12 mouse cellular contexts compared by ENCODE assay signal in the genomic region with DNA sequence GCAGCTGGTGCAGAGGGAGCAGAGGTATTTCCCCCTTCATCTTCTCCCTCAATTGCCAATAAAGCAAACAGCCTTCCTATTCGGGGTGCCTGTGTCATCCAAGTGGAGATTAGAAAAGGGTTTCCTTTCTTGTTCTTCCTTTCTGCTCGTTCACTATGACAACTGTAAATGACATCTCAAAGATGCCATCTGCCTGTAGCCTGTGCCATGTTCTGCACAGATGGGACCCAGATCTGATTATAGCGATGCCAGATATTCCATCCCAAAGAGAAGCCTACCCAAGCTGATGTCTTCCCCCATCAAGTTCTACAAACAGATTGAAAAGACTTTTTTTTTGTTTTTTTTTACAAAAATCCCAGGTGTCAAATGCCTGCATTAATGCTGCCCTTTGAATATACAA. TPM values are rescaled to one million over a fixed set of nuclear protein-coding genes. Genes with fewer than 3 reads are reported as not detected.
DNase-seq lines count a peak whose midpoint lies in the region; ATAC-seq lines count a peak whose summit lies in the region.
"Had no signal": no experiment of that assay in that cellular context is flagged by ENCODE, and none has a peak within 500 bp of the region (broad histone marks: within the 10 kb centered on the region; RNA-seq: fewer than 3 reads in every experiment).

No protein-coding gene starts in this region.

- ATAC-seq in monocyte, adult 5-6 weeks (replicated peaks; ENCODE audit: insufficient number of reproducible peaks, low FRiP score, low TSS enrichment, poor library complexity, severe bottlenecking), result no peak
- ATAC-seq: Patski had no signal

- DNase-seq in cerebellum, adult 11-12 months, result peak; percentile 20
- DNase-seq in cerebellum, postnatal 4 days (ENCODE audit: low spot score in 2 of 2), result no peak
- DNase-seq in right cerebral cortex, adult 2 months (ENCODE audit: low spot score in 2 of 2), result peak; percentile 58 to 59
- DNase-seq in right cerebral cortex, postnatal 14 days, result no peak
- peak; percentile 76 to 88 for DNase-seq in layer of hippocampus, adult 8-10 months (ENCODE audit: low spot score in 2 of 2)
- peak; percentile 14 for DNase-seq in left cerebral cortex, postnatal 4 days
- DNase-seq in yolk sac, embryonic 10.5 days (ENCODE audit: low spot score), result no peak
- DNase-seq: kidney, adult 2 months; lung, adult 2 months; thymus, adult 18-20 months had no signal

- intact Hi-C loops in left cerebral cortex, postnatal 4 days (cut with DNase I), result loop anchor here (5.0 kb wide), 2 partner anchors 164 to 399 kb away; partner anchors contain the start of gene Ptbp3

RNA-seq across cellular contexts. Expression of gene Susd1, which starts 54.6 kb away (rescaled TPM):
- 10 to 100 TPM in 2 of 4 experiments, 1 to 10 TPM in 2; 8.3 to 11.1 (median 10.1) TPM for total RNA-seq in layer of hippocampus, adult 8-10 months (2022)
- 1 to 10 TPM; 6.0 to 6.4 TPM for total RNA-seq in left cerebral cortex, postnatal 4 days (2021)
- total RNA-seq in monocyte, adult 5-6 weeks (2017), result 19.5 to 24.7 TPM (median 23.7 TPM) in 3 replicates

Comparison
In these comparisons a context has a peak if more than half of its experiments do, and no peak if none do; other contexts are left out.
1. DNase-seq: peak in cerebellum, adult 11-12 months (single experiment), right cerebral cortex, adult 2 months (2 of 2), layer of hippocampus, adult 8-10 months (2 of 2) and left cerebral cortex, postnatal 4 days (single experiment); none in cerebellum, postnatal 4 days (0 of 2), right cerebral cortex, postnatal 14 days (single experiment) and yolk sac, embryonic 10.5 days (single experiment).